Mouse (Mus musculus) heart, adult 8-10 months (tissue): ENCODE data around the gene Tsga10. TPM values are rescaled to one million over a fixed set of nuclear protein-coding genes. Genes with fewer than 3 reads are reported as not detected.
"Not testable (repeated sequence)": the region's sequence is repeated elsewhere in the genome, so short reads cannot be mapped to it uniquely, and the experiment has no call there.

Experiments used
- DNase-seq: peaks from one replicate; pipeline ENCODE4 v3.0.0; 2022; ENCODE audit warnings: low spot score
- total RNA-seq, 4 experiments: library from RNA; stranded (reverse); gene quantifications; 2 replicates each; pipeline ENCODE4 v1.2.4; 2022

Tsga10 gene
- total RNA-seq, 4 experiments from 2014 or later = 3.7 to 4.3 (median 4.0) TPM

DNA sequence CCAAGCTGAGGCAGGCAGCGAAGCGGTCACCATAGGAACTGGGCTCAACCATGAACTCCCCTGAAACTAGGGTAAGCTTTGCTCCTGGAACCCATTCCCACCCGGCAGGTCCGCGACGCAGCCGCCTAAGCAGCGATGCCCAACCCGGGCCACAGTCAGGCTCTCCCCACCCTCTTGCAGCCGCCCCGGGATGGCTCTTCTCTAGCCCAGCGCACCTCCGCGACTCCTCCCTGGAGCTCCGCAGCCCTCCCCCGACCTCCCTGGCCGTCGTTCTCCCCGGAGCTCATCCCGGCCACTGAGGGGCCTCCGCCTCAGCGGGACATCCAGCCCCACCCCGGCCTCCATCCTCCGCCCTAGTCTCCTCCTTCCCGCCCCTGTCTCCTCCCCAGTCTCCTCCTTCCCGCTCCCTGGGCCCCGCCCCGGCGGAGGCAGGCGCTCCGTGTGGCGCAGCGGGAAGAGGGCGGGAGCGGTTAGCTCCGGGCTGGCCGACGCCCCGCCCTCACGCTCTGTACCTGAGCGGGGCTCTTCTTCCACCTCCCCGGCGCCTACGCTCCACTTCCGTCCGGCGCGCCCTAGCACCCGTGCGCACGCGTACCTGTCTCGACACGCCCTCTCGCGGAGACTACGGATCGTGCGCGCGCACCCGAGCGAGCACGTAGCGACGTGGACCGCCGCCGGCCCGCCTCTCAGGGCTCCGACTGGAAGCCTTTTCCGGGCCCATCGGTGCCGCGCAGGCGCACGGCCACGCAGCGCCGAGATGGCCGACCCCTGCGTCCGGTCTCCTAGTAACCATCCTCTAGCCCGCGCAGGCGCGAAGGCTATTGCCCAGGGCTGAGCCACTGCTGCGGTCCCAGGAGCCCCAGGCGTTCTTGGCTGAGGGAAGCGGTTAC, 1.5 kb downstream of the Tsga10 start:
- DNase-seq = peak; percentile 98

DNA sequence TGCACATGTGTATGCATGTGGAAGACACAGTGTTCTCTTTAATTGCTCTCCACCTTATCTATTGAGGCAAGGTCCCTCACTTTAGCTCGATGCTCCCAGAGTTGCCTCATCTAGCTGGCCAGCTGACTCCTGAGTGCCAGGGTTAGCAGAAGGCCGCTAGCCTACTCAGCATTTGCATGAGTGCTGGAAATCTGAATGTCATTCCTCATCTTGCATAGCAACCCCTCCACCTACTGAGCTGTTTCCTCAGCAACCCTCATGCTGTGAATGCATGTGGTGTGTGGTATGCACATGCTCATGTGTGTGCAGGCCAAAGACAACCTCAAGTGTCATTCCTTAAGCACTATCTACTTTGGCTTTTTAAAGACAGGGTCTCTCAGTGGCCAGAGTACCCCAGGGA, 15.5 kb downstream of the Tsga10 start:
- DNase-seq = no peak

DNA sequence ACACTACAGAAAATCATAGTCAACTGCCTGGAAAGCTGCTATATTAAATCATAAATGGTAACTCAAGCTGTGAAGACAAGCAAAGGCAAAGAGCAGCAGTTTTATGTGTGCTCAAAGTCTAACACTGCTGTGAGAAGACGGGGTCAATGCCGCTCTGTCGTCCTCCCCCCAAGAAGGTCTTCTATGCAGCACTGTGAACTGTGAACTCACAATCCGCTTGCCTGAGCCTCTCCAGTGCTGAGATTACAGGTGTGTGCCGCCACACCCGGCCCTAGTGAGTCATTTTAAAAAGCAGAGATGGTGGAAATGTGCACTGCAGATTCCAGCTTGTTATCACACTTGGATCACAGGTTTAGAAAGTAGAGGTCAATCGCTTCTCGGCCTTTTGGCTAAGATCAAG, 19.4 kb downstream of the Tsga10 start:
- DNase-seq = no peak

DNA sequence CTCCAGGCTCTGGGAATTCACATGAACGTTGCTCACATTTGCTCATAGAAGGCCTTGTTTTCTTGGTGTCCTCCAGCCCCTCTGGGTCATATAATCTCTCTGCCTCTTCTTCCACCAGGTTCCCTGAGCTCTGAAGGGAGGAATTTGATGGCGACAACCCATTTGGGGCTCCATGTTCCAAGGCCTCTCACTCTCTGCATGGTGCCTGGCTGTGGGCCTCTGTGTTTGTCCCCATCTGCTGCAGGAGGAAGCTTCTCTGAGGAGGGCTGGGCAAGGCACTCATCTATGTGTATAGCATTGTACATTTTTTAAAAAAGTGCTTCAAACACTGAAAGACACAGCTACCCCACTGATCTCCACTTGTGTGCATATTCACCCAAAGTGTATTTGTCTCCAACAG, 34.5 kb downstream of the Tsga10 start:
- no peak for DNase-seq

DNA sequence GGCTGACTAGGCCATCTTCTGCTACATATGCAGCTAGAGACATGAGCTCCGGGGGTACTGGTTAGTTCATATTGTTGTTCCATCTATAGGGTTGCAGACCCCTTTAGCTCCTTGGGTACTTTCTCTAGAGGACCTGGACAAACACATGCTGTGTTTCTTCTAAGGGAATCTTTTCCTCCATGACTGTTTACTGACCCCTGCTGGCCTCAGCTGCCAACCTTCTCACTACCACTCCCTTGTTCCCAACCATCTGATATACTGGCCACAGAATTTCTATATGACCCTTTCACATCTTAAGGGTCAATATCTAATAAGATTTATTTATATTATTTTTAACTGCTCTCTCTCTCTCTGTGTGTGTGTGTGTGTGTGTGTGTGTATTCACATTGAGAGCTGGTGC, 63.9 kb downstream of the Tsga10 start:
- not testable (repeated sequence) for DNase-seq

DNA sequence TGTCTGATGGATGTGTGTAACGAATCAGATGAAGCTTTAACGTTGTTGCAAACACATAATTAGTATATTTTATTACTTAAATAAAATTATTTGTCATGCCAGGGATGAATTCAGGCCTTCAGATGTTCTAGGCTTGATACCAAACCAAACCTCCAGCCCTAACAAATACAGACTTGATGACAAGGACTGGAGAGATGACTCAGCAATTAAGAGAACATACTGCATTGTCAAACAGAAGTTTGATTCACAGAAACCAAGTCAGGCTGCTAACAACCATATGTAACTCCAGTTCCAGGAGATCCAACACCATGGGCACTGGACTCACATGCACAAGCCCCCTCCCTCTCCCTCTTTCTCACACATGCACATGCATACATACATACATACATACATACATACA, 65.9 kb downstream of the Tsga10 start:
- DNase-seq = no peak

DNA sequence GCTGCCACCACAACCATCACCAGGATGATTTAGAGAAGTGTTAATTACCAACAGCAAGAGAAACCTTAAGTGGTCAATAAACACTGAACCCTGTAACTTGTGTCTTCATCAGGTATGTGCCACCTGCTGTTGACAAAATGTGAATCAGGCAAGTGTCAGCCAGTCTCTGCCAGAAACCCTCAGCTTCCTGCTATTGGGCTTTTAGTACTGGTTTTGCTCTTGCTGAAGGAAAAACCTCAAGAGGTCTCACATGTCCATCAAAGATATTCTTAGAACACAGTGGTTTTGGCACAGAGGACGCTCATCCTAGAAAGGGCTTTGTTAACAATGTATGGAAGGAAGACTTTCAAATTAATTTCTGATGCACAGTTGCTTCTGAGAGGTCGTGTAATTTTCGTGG, 66.7 kb downstream of the Tsga10 start:
- DNase-seq = no peak

DNA sequence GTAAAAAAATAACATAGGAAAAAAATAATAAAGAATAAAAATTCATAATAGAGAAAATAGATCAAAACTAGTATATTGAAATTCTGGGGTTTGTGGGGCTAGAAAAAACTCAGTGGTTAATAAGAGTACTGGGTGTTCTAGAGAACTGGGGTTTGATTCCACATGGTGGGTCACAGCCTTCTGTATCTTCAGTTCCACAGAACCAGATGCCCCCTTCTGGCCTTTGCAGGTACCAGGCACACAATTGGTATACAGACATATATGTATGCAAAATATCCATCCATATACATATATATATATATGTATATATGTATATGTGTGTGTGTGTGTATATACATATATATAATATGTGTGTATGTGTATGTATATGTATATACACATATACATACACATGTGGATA, 106.8 kb downstream of the Tsga10 start:
- no peak for DNase-seq

DNA sequence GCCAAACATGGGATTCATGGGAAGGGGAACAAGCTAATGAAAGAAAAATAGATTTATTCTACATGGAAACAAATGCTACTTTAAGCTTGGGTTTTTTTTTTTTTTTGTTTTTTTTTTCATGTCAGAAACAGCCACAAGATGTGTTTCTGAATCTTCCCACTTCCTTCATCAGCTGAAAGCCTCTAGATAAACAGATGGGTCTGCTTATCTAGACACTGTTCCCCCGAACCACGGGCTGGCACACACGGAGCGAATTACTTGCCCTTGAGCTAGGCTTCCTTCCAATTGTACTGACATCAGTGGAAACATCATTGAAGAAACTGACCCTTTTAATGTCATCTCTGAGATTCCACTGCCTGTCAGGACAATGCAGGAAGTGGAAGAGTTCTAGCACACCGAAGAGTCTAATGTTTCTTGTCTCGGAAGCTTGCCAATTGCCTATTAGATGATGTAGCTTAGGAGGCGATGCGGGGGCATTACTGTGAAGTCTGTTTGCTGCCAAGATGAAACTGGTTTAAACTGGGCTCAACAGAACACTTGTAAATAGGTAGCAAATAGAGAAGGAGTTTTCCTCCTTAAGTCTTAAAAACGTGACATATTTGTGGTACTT, 121.5 kb downstream of the Tsga10 start:
- no peak for DNase-seq

DNA sequence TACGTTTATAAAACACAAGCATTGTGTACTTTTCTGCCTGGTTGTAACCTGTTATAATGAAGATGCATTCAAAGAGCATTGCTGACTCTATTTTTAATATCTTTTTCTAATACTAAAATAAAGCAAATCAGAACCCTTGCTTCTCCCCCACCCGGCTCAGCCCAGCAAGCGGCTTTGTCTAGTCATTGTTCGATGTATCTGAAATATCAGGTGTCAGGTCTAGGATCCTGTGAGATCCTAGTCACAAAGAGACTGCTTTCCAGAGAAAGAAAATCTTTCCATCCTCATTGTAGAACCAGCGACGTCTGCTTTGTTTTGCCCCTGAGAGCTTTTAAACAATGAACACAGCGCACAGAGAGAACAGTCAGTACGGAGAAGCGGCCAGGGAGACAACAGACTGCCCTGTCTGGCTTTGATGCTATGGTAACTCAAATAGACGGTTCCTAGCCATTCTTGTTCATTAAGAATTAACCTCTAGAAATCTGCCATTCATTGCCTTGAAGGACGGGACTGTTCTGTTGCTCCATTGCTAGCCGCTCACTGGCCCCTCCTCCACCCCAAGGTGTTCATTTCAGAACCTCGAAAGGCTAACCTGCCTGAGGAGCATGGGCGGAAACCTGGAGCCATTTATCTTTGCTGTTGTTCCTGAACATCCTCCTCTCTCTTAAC, 123.5 kb downstream of the Tsga10 start:
- DNase-seq = no peak

DNA sequence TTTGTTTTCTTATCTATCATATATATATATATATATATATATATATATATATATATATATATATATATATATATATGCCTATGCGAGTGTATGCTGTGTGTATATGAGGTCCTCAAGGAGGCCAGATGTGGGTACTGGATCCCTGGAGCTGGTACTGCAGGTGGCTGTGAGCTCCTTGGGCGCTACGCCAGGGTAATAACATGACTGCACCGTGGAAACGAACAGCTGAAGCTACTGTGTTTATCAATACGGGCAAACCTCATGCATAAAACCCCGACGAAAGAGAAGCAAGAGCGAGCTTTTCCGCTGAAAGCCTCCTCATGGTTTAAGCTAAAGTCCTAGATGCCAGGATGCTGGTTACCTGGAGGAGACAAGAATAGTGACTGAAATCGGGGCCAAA, 124.1 kb downstream of the Tsga10 start:
- no peak for DNase-seq

DNA sequence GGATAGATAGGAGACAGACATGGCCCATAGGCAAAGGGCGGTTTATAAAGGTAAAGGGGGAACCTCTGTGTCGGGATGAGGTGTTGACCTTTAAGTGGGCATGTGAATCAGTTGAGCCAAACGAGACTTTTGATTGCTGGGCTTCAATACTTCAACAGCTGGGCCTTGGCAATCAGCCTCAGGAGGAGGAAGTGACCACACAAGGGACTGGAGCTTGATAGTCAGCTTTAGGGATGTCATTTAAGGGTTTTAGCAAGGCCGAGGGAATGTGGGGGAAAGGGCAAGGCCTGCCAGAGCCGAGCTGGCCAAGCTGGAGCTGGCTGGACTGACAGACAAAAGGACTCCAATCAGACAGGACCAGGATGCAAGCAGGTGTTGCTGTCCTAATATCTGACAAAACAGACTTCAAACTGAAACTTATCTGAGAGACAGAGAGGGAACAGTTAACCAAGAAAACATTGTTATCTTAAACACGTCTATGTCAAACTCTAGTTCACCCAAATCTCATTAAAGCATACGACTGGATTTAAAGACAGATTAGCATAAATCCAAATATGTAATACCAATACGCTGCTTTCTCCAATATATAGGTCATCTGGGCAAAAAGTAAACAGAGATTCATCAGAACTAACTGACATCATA, 125.9 kb downstream of the Tsga10 start:
- no peak for DNase-seq

DNA sequence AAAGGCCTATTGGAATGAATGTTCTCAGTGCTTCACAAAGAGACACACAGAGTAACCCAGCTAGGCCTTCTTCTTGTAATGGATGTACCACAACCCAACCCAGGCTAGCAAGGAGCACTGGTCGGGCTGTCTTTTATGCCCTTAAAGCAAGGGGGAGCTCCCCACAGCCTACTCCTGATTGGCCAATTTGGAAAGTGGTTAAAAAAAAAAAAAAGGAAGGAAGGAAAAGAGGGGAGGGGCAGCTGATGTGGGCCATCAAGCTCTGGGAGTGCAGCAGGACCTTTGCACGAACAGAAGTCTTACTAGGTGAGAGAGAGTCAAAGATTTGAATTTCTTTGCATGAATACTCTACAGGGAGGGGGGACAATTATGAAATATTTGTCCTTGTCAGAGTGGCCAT, 127.3 kb downstream of the Tsga10 start:
- no peak for DNase-seq

DNA sequence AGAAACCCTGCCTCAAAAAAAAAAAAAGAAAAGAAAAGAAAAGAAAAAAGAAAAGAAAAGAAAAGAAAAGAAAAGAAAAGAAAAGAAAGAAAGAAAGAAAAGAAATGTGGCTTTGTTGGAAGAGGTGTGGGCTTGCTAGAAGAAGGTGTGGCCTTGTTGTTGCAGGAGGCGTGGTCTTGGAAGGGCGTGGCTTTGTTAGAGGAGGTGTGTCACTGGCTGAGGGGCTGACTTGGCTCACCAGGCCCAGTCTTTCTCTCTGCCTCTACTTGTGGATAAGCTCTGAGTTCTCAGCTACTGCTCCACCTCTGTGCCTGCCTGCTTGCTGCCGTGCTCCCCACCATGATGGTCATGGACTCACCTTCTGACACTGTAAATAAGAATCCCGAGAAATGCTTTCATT, 129.2 kb downstream of the Tsga10 start:
- no peak for DNase-seq

DNA sequence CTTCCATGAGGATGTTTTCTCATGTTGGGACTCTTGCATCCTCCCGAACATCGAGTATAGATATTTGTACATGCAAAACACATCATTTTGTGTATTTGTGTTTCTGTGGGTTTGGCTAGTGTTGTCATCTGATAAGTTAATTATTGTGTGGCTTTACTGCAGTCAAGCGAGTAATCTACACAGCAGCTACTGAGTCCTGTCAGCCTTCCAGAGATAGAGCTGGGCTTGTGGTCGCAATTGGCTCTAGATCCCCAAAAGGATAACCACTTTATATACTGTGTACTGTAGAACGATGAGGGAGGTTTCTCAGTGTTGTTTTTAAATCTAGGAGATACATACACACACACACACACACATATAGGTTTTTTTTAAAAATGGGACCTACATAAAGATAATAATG, 130.3 kb downstream of the Tsga10 start:
- DNase-seq = no peak

DNA sequence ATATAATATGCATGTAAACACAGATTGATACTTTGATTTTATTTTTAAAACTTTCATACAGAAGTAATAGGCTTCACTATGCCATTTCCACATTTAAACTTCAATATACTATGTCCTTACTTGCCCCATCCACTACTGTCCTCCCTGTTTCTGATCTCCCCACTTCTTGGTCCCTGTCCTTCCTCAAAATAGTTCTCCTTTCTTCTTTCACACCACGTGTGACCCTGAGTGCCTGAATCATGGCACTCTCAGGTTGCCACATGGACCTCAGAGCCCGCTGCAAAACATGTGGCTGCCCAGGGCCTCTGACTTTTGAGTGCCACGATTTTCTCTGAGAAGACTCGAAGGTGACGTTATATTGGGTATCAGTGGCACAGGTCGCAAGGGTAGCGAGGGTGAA, 131.4 kb downstream of the Tsga10 start:
- DNase-seq = no peak

DNA sequence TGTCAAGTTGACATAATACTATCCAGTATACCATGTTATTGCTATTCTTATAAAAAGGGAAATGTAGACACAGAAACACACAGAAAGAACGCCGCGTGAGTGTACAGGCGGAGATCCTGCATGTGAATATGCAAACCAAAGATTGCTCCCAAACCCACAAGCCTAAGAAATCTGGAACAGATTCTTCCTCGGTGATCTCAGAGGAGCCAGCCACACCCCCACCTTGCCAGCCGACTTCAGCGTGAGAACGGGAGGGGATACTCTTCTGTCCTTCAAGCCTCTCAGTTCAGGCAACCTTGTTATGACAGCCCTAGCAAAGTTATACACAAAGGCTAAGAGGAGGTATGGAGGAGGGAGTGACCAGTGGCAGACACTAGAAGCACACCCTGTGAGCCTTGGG, 136.9 kb downstream of the Tsga10 start:
- DNase-seq = no peak

DNA sequence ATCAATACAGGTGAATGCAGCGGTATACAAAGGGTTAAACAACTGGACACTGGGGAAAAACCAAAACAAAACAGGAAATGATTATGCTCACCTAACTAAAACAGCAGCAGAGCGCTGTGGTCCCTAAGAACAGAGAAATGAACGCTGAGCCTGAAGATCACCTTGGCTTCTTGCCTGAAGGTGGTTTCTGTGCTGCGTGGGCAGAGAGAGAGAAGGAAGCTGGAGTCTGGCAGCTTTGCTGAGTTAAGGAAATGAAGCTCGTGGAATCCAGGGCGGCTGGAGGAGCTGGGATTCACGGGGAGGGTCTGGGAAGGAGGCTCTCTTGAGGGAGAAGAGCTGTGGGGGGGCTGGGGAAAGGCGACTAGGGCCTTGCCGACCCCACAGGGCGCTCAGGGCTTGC, 138.2 kb downstream of the Tsga10 start:
- DNase-seq = no peak

DNA sequence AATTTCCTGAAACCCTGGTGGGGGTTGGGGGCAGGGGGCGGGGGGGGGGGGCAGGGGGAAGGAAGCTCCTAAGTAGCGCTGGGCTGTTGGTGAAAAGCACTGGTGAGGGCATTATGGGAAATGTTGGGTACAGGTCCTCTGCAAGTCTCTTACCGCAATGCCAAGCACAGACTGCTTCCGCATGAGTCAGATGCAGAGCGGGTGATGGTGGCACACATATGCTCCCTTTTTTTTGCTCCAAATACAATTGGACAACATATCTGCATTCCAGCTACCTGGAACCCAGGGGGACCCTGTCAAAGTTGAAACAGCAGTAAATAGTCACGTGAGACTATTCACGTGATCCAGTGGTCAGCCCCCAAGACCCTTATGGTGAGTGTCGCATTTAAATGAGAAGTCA, 139.0 kb downstream of the Tsga10 start:
- no peak for DNase-seq

DNA sequence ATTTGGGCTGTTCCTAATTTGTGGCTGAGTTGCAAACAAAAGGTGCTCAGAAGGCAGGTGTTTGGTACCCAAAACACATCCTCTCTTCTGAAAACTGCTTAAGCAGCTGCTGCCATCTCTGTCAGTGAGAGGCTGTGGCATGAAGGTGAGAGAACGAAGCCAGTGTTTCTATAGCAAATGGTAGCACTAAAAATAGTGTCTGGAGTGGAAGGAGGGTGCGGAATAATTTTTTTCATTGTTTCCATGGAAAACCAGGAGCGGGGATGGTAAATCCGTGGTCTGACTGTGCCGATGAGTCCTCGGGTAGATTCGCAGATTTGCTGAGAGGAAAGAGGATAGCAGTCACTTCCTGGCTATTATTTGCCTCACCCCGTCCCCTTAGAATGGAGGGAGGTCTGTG, 139.8 kb downstream of the Tsga10 start:
- no peak for DNase-seq

DNA sequence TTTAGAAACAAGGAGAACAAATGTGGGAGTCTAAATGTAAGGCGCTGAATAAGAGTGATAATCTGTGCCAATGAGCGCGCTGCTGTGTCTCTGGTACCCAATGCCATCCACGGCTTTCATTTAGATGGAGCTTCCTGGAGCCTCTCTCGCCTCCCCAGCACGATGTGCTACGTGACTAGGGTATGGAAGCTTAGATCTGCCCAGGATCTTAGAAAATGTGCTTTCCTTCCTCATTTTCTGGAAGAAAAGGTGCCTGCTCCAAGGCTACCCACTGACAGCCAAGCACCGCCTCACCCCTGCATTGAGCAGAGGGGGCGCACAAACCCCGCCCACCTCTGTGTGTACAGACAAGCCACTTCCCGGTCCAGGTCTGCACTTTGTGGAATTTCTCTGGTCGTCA, 140.3 kb downstream of the Tsga10 start:
- DNase-seq = no peak

DNA sequence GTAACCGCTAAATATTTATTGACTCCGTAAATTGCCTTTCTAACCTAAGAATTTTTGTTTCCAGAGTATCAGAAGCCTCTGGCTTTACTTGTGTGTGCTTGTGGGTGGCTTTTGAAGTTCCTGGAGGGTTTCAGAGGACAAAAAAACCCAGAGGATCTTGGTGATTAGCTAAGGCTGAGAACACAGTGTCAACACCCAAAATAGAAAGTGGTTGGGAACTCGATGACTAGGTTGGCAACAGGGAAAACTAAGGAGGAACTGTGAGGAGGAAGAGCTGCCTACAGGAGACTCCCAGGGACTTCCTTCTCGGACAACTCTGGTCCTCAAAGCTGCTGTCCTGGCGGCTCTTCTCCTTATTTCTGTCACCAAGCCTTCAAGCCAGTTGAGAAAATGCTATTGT, 145.1 kb downstream of the Tsga10 start:
- no peak for DNase-seq
